Mouse (Mus musculus): ENCODE data around the gene Gimap3. TPM values are rescaled to one million over a fixed set of nuclear protein-coding genes. Genes with fewer than 3 reads are reported as not detected.

Gimap3 gene
- polyA plus RNA-seq, 1 experiment from 2014 or later, result 0.64 TPM

DNA sequence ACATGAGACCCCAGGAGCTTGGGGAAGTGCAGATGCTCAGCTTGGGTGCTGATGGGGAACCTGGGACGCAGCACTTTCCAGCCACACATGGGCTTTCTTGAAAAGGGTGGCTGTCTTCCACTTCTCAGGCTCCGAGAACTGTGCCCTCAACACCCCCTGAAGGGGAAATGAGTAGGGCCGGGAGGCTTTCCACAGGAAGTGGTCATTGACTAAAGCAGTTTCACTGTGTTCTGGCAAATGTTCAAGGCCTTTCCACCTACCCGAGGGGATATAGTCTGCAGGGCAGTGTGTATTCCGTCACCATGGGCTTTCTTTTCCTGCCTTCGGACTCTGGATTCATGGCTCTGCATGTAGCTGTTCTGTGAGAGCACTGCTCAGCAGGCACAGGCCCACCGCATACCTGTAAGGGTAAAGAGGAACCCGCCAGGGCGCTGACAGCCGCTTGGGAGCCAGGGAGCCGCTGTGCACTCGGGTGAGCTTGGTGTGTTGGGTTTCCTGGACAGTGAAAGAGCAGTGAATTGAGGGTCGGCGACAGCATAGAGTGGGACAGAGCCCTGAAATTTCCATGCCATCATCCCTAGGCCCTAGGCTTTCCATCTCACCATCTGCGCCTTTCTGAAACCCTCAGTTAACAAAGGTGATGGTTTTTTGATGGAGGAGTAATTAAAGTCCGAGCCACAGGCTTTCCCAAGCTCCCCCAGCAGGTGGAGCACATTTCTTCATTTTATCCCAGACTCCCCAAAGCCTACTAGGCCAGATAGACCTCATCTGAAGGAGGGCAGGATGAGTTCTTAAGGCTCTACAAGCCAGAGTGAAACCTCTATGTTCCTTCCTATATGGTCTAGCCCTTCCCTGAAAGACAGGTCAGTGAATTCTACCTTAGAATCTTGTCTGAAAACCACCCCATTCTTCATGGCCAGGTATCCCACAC, 24.4 kb downstream of the Gimap3 start, which contains the start of gene Gimap5:
Gene Gimap5 (plus strand): TSS at position 239 of the 931 bp plus-strand sequence.
- WGBS, result 47% methylated on average over 16 of the region's 16 CpGs
- Histone ChIP-seq H3K4me3 (ENCODE audit: low read depth, low read length) (no peak within 1 kb of the TSS), H3K36me3 (ENCODE audit: control insufficient read depth, insufficient read depth) (no peaks in the 10 kb centered on the region), H3K9me3 (ENCODE audit: control insufficient read depth) (no peaks in the 10 kb centered on the region), H3K9ac (ENCODE audit: low read depth, low read length) (no peak within 1 kb of the TSS), H3K4me1 (replicated peaks; ENCODE audit: control insufficient read depth, insufficient read depth, low read length) (peaks cover under 1% of the 10 kb centered on the region; the same call in 1 of the 2 replicates), H3K4me2 (replicated peaks; ENCODE audit: low read depth) (peak within 1 kb of the TSS; percentile 9; the same call in 1 of the 2 replicates), H3K27ac (ENCODE audit: low read depth, low read length) (peak within 1 kb of the TSS; percentile 62; the same call in 1 of the 2 replicates), H3K27me3 (replicated peaks; ENCODE audit: control insufficient read depth, insufficient read depth, low read length) (no peaks in the 10 kb centered on the region)
- peak; percentile 74 for TF ChIP-seq CTCF (IDR thresholded peaks at IDR 0.05; ENCODE audit: low read depth)
- ATAC-seq, result no peak

DNA sequence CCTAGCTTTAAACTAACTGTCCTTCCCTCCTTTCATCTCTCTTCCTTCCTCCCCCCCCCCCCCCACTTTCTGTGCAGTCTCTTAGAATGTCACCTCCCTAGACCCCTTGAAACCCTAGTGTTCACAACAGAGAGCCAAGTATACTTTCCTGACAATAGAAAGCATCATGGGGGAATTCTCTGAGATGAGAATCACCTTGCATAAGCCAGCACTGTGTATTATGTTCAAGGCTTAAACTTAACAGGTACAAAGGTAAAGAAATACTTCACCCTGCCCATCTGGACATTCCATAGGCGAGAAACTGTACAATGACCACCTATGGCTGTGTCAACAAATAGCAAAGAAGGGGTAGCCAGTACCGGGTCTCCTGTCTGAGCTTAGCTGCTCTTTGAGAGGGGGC, 25.2 kb downstream of the Gimap3 start:
- Histone ChIP-seq H3K4me1 (replicated peaks; ENCODE audit: control insufficient read depth, insufficient read depth, low read length) (peaks cover 8% of the 10 kb centered on the region), H3K9me3 (ENCODE audit: control insufficient read depth) (no peaks in the 10 kb centered on the region), H3K27ac (ENCODE audit: low read depth, low read length) (peak overlapping the region; percentile 62; the same call in 1 of the 2 replicates), H3K4me2 (replicated peaks; ENCODE audit: low read depth) (no peak overlapping the region), H3K9ac (ENCODE audit: low read depth, low read length) (no peak overlapping the region), H3K4me3 (ENCODE audit: low read depth, low read length) (no peak overlapping the region), H3K27me3 (replicated peaks; ENCODE audit: control insufficient read depth, insufficient read depth, low read length) (no peaks in the 10 kb centered on the region), H3K36me3 (ENCODE audit: control insufficient read depth, insufficient read depth) (no peaks in the 10 kb centered on the region)
- WGBS, result 55% methylated on average over 2 of the region's 2 CpGs
- TF ChIP-seq CTCF (IDR thresholded peaks at IDR 0.05; ENCODE audit: low read depth), result no peak
- no peak for ATAC-seq

DNA sequence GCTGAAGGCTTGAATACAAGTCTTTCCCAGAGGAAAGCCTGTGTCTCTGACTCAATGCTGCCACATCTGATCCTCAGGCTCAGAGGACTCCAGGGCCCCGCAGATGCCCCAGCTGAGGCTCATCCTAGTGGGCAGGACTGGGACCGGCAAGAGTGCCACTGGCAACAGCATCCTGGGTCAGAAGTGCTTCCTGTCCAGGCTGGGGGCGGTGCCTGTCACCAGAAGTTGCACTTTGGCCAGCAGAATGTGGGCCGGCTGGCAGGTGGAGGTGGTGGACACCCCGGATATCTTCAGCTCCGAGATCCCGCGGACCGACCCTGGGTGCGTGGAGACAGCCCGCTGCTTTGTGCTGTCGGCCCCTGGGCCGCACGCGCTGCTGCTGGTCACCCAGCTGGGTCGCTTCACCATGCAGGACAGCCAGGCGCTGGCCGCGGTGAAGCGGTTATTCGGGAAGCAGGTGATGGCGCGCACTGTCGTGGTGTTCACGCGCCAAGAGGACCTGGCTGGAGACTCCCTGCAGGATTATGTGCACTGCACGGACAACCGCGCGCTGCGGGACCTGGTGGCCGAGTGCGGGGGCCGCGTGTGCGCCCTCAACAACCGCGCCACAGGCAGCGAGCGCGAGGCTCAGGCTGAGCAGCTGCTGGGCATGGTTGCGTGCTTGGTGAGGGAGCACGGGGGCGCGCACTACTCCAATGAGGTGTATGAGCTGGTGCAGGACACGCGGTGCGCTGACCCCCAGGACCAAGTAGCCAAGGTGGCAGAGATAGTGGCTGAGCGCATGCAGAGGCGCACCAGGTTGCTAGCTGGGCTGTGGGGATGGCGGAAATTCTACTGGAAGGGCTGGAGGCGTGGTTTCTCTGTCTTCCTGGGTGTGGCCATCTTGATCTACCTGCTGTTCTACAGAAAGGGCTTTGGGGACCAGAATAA, 28.0 kb downstream of the Gimap3 start:
- H3K4me3 ChIP-seq (ENCODE audit: low read depth, low read length), result peak overlapping the region; percentile 57
- peak overlapping the region; percentile 72 for H3K27ac ChIP-seq (ENCODE audit: low read depth, low read length)
- H3K4me1 ChIP-seq (replicated peaks; ENCODE audit: control insufficient read depth, insufficient read depth, low read length), result peaks cover 12% of the 10 kb centered on the region
- ATAC-seq, result peak; percentile 77
- H3K36me3 ChIP-seq (ENCODE audit: control insufficient read depth, insufficient read depth), result no peaks in the 10 kb centered on the region
- no peaks in the 10 kb centered on the region for H3K27me3 ChIP-seq (replicated peaks; ENCODE audit: control insufficient read depth, insufficient read depth, low read length)
- peak overlapping the region; percentile 85 for H3K4me2 ChIP-seq (replicated peaks; ENCODE audit: low read depth)
- no peaks in the 10 kb centered on the region for H3K9me3 ChIP-seq (ENCODE audit: control insufficient read depth)
- peak; percentile 45; the same call in 1 of the 2 replicates for TF ChIP-seq CTCF (IDR thresholded peaks at IDR 0.05; ENCODE audit: low read depth)
- H3K9ac ChIP-seq (ENCODE audit: low read depth, low read length), result peak overlapping the region; percentile 54
- 6% methylated on average over 52 of the region's 52 CpGs for WGBS

DNA sequence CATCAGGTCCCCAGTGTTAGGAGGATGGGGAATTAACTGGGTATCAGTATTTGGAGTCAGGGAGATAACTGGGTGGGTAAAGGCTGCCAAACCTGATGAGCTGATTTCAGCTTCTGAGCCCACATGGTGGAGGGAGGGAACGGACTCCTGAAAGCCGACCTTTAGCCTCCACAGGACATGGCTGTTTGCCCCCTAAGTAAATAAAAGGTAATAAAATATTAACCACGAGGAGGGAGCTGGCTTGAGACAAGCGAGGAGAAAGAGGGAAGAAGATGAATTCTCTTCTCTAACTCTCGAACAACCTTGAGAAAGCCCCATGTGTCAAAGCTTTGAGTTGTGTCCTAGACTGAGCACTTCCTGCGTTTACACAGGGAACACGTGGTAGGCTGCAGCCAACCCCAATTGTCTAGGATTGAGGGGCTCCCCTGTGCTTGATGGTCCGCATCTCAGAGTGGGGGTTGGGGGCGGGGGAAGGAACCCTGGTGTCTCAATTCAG, 28.9 kb downstream of the Gimap3 start:
- Histone ChIP-seq H3K4me2 (replicated peaks; ENCODE audit: low read depth) (peak overlapping the region; percentile 85), H3K27ac (ENCODE audit: low read depth, low read length) (peak overlapping the region; percentile 36; the same call in 1 of the 2 replicates), H3K9me3 (ENCODE audit: control insufficient read depth) (no peaks in the 10 kb centered on the region), H3K4me3 (ENCODE audit: low read depth, low read length) (peak overlapping the region; percentile 57; the same call in 1 of the 2 replicates), H3K9ac (ENCODE audit: low read depth, low read length) (no peak overlapping the region), H3K36me3 (ENCODE audit: control insufficient read depth, insufficient read depth) (no peaks in the 10 kb centered on the region), H3K4me1 (replicated peaks; ENCODE audit: control insufficient read depth, insufficient read depth, low read length) (peaks cover 12% of the 10 kb centered on the region), H3K27me3 (replicated peaks; ENCODE audit: control insufficient read depth, insufficient read depth, low read length) (no peaks in the 10 kb centered on the region)
- TF ChIP-seq CTCF (IDR thresholded peaks at IDR 0.05; ENCODE audit: low read depth), result no peak
- no peak for ATAC-seq
- 7% methylated on average over 9 of the region's 9 CpGs for WGBS

DNA sequence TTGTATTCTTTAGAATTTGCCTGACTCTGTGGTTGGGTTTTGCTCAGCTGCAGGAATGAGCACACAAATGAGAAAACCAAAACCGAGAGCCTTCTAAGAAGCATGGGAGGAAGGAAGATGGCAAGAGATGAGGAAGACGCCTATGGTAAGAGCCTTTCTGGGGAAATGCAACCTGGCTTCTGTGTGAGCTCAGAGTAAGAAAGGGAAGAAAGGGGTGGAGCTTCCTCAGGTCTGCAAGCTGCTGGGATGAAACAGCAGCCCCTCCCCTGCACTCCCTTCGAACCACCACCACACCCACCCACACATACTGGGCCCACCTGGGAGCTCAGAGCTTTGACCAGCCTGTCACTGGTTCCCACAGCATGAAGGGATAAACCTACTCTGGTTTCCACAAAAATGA, 29.4 kb downstream of the Gimap3 start:
- Histone ChIP-seq H3K4me2 (replicated peaks; ENCODE audit: low read depth) (peak overlapping the region; percentile 85), H3K27me3 (replicated peaks; ENCODE audit: control insufficient read depth, insufficient read depth, low read length) (no peaks in the 10 kb centered on the region), H3K4me1 (replicated peaks; ENCODE audit: control insufficient read depth, insufficient read depth, low read length) (peaks cover 12% of the 10 kb centered on the region), H3K36me3 (ENCODE audit: control insufficient read depth, insufficient read depth) (no peaks in the 10 kb centered on the region), H3K9ac (ENCODE audit: low read depth, low read length) (no peak overlapping the region), H3K9me3 (ENCODE audit: control insufficient read depth) (no peaks in the 10 kb centered on the region), H3K4me3 (ENCODE audit: low read depth, low read length) (no peak overlapping the region), H3K27ac (ENCODE audit: low read depth, low read length) (no peak overlapping the region)
- no peak for ATAC-seq
- 27% methylated on average over 3 of the region's 3 CpGs for WGBS
- TF ChIP-seq CTCF (IDR thresholded peaks at IDR 0.05; ENCODE audit: low read depth), result no peak

Measured in intestine, postnatal 0 days (tissue).